ENCODE assay signal across 8 mouse cellular contexts in genomic region chr15:5243959-5244905, GRCm38 (mm10). TPM values are rescaled to one million over a fixed set of nuclear protein-coding genes. Genes with fewer than 3 reads are reported as not detected.
DNase-seq lines count a peak whose midpoint lies in the region; ATAC-seq lines count a peak whose summit lies in the region.

Gene Ptger4 (minus strand): TSS chr15:5244187.

- peak; percentile 78 for ATAC-seq in activated CD4-positive, CD25-positive, alpha-beta regulatory T cell, adult 4 months
- peak; percentile 97 for ATAC-seq in hindbrain, embryonic 16.5 days

- H3K4me2 ChIP-seq in hindbrain, embryonic 16.5 days (ENCODE audit: low read length) = peak within 1 kb of the TSS; percentile 100

- H3K9ac ChIP-seq in hindbrain, embryonic 16.5 days (ENCODE audit: low read depth, low read length) = peak within 1 kb of the TSS; percentile 59

- H3K4me3 ChIP-seq in hindbrain, embryonic 16.5 days (ENCODE audit: low read length) = peak within 1 kb of the TSS; percentile 57
- peak within 1 kb of the TSS; percentile 95 for H3K4me3 ChIP-seq in megakaryocyte, embryonic 14.5 days (replicated peaks)

- H3K27me3 ChIP-seq in hindbrain, embryonic 16.5 days (replicated peaks; ENCODE audit: control insufficient read depth, insufficient read depth, low read length) = peaks cover 11% of the 10 kb centered on the region
- H3K27me3 ChIP-seq in megakaryocyte, embryonic 14.5 days (replicated peaks) = peaks cover 44% of the 10 kb centered on the region

- peak; percentile 77 to 79 for DNase-seq in cerebellum, postnatal 4 days (ENCODE audit: low spot score in 2 of 2)
- peak; percentile 93 for DNase-seq in gastrocnemius, adult 18-20 months (ENCODE audit: low spot score)
- DNase-seq in left cerebral cortex, adult 8-10 months (ENCODE audit: low spot score in 2 of 2) = peak; percentile 34 to 54
- peak; percentile 92 to 93 for DNase-seq in right cerebral cortex, postnatal 10 days (ENCODE audit: low spot score in 2 of 2)
- DNase-seq in urinary bladder, postnatal 25 days (ENCODE audit: low spot score) = peak; percentile 97

- H3K4me1 ChIP-seq in hindbrain, embryonic 16.5 days (ENCODE audit: control insufficient read depth, insufficient read depth, low read depth, low read length) = peaks cover 23% of the 10 kb centered on the region
- peaks cover 57% of the 10 kb centered on the region for H3K4me1 ChIP-seq in megakaryocyte, embryonic 14.5 days

- H3K27ac ChIP-seq in hindbrain, embryonic 16.5 days (ENCODE audit: low read depth, low read length) = no peak within 1 kb of the TSS

- H3K9me3 ChIP-seq in hindbrain, embryonic 16.5 days (ENCODE audit: control insufficient read depth, low read length) = no peaks in the 10 kb centered on the region
- H3K9me3 ChIP-seq in megakaryocyte, embryonic 14.5 days = no peaks in the 10 kb centered on the region

- no peaks in the 10 kb centered on the region for H3K36me3 ChIP-seq in hindbrain, embryonic 16.5 days (ENCODE audit: control insufficient read depth, insufficient read depth, low read length)
- no peaks in the 10 kb centered on the region for H3K36me3 ChIP-seq in megakaryocyte, embryonic 14.5 days (replicated peaks; ENCODE audit: low read length)

- 1% methylated on average over 50 of the region's 61 CpGs for WGBS in hindbrain, embryonic 16.5 days

RNA-seq across cellular contexts. Expression of gene Ptger4, which starts in this region (rescaled TPM):
- 10 to 100 TPM; 33.9 to 36.7 TPM for polyA plus RNA-seq in activated CD4-positive, CD25-positive, alpha-beta regulatory T cell, adult 4 months (2017; shearing (Covaris generic))
- total RNA-seq in gastrocnemius, adult 18-20 months (2021) = under 1 TPM; 0.46 to 0.66 TPM
- 3.4 and 3.9 TPM in 2 replicates for polyA plus RNA-seq in hindbrain, embryonic 16.5 days (2015; fragmentation: Nextera tagmentation; extraction: Ambion mirVana)
- total RNA-seq in left cerebral cortex, adult 8-10 months (2022) = 1 to 10 TPM in 2 of 4 experiments, under 1 TPM in 2; 0.72 to 1.1 (median 0.91) TPM
- 1.3 TPM in 1 of 2 replicates, not detected in the other for polyA plus RNA-seq in megakaryocyte, embryonic 14.5 days (2012; ENCODE audit: insufficient read depth, low replicate concordance)

Comparison
In these comparisons a context has a peak if more than half of its experiments do, and no peak if none do; other contexts are left out.
1. Peak in DNase-seq in gastrocnemius, adult 18-20 months; RNA of the gene not detected or under 1 TPM.
2. DNase-seq: peak in every context shown above with its lines; median percentile 97 in urinary bladder, postnatal 25 days; 93 in gastrocnemius, adult 18-20 months; 92 in right cerebral cortex, postnatal 10 days; 78 in cerebellum, postnatal 4 days; 44 in left cerebral cortex, adult 8-10 months.